Mouse (Mus musculus): ENCODE measurements around the gene Apoa1. TPM values are rescaled to one million over a fixed set of nuclear protein-coding genes. Genes with fewer than 3 reads are reported as not detected.

The Apoa1 gene
- polyA plus RNA-seq, 1 experiment from 2014 or later = 2.9 TPM

GRCm38 (mm10) chr9:46246752-46247324, 18.5 kb downstream of the Apoa1 start:
- Histone ChIP-seq H3K9me3 (ENCODE audit: control insufficient read depth, low read length) (no peaks in the 10 kb centered on the region), H3K36me3 (ENCODE audit: control insufficient read depth, insufficient read depth, low read length) (no peaks in the 10 kb centered on the region), H3K4me2 (ENCODE audit: low read depth, severe bottlenecking) (no peak overlapping the region), H3K4me1 (ENCODE audit: control insufficient read depth, insufficient read depth, low read length) (no peaks in the 10 kb centered on the region), H3K27ac (replicated peaks; ENCODE audit: low read depth, low read length) (no peak overlapping the region), H3K4me3 (ENCODE audit: low read depth, low read length) (no peak overlapping the region), H3K27me3 (ENCODE audit: control insufficient read depth, insufficient read depth, low read length) (no peaks in the 10 kb centered on the region), H3K9ac (ENCODE audit: low read length) (no peak overlapping the region)
- DNase-seq (ENCODE audit: low spot score) (peak; percentile 86), ATAC-seq (ENCODE audit: insufficient number of reproducible peaks, low FRiP score, low TSS enrichment, low read depth) (no peak)
- 22% methylated on average over 11 of the region's 11 CpGs for WGBS

GRCm38 (mm10) chr9:46256177-46256576, 27.8 kb downstream of the Apoa1 start:
- H3K9ac ChIP-seq (ENCODE audit: low read length) = no peak overlapping the region

GRCm38 (mm10) chr9:46256658-46257385, 28.4 kb downstream of the Apoa1 start:
- H3K9ac ChIP-seq (ENCODE audit: low read length) = no peak overlapping the region
- H3K27me3 ChIP-seq (ENCODE audit: control insufficient read depth, insufficient read depth, low read length) = no peaks in the 10 kb centered on the region
- H3K4me3 ChIP-seq (ENCODE audit: low read depth, low read length) = no peak overlapping the region
- DNase-seq (ENCODE audit: low spot score) = no peak
- 87% methylated on average over 10 of the region's 10 CpGs for WGBS
- no peak overlapping the region for H3K27ac ChIP-seq (replicated peaks; ENCODE audit: low read depth, low read length)
- H3K4me1 ChIP-seq (ENCODE audit: control insufficient read depth, insufficient read depth, low read length) = no peaks in the 10 kb centered on the region
- H3K9me3 ChIP-seq (ENCODE audit: control insufficient read depth, low read length) = no peaks in the 10 kb centered on the region
- no peaks in the 10 kb centered on the region for H3K36me3 ChIP-seq (ENCODE audit: control insufficient read depth, insufficient read depth, low read length)
- ATAC-seq (ENCODE audit: insufficient number of reproducible peaks, low FRiP score, low TSS enrichment, low read depth) = no peak
- no peak overlapping the region for H3K4me2 ChIP-seq (ENCODE audit: low read depth, severe bottlenecking)

More at GRCm38 (mm10) chr9:46256177-46256576, 27.8 kb downstream of the Apoa1 start:
- Histone ChIP-seq H3K27ac (replicated peaks; ENCODE audit: low read depth, low read length) (no peak overlapping the region), H3K4me3 (ENCODE audit: low read depth, low read length) (no peak overlapping the region), H3K4me2 (ENCODE audit: low read depth, severe bottlenecking) (no peak overlapping the region), H3K27me3 (ENCODE audit: control insufficient read depth, insufficient read depth, low read length) (no peaks in the 10 kb centered on the region), H3K9me3 (ENCODE audit: control insufficient read depth, low read length) (no peaks in the 10 kb centered on the region), H3K4me1 (ENCODE audit: control insufficient read depth, insufficient read depth, low read length) (no peaks in the 10 kb centered on the region), H3K36me3 (ENCODE audit: control insufficient read depth, insufficient read depth, low read length) (no peaks in the 10 kb centered on the region)
- DNase-seq (ENCODE audit: low spot score) (no peak), ATAC-seq (ENCODE audit: insufficient number of reproducible peaks, low FRiP score, low TSS enrichment, low read depth) (no peak)
- WGBS = 85% methylated on average over 7 of the region's 7 CpGs

GRCm38 (mm10) chr9:46257546-46257945, 29.2 kb downstream of the Apoa1 start:
- Histone ChIP-seq H3K36me3 (ENCODE audit: control insufficient read depth, insufficient read depth, low read length) (no peaks in the 10 kb centered on the region), H3K9me3 (ENCODE audit: control insufficient read depth, low read length) (no peaks in the 10 kb centered on the region), H3K4me3 (ENCODE audit: low read depth, low read length) (no peak overlapping the region), H3K9ac (ENCODE audit: low read length) (no peak overlapping the region), H3K27ac (replicated peaks; ENCODE audit: low read depth, low read length) (no peak overlapping the region), H3K4me2 (ENCODE audit: low read depth, severe bottlenecking) (no peak overlapping the region), H3K4me1 (ENCODE audit: control insufficient read depth, insufficient read depth, low read length) (no peaks in the 10 kb centered on the region), H3K27me3 (ENCODE audit: control insufficient read depth, insufficient read depth, low read length) (no peaks in the 10 kb centered on the region)
- ATAC-seq (ENCODE audit: insufficient number of reproducible peaks, low FRiP score, low TSS enrichment, low read depth) (no peak), DNase-seq (ENCODE audit: low spot score) (no peak)
- 92% methylated on average over 3 of the region's 3 CpGs for WGBS

- Histone ChIP-seq H3K36me3 (ENCODE audit: control insufficient read depth, insufficient read depth, low read length) (no peaks in the 10 kb centered on the region), H3K9ac (ENCODE audit: low read length) (no peak overlapping the region), H3K4me2 (ENCODE audit: low read depth, severe bottlenecking) (no peak overlapping the region), H3K4me1 (ENCODE audit: control insufficient read depth, insufficient read depth, low read length) (no peaks in the 10 kb centered on the region), H3K27ac (replicated peaks; ENCODE audit: low read depth, low read length) (no peak overlapping the region), H3K27me3 (ENCODE audit: control insufficient read depth, insufficient read depth, low read length) (no peaks in the 10 kb centered on the region), H3K9me3 (ENCODE audit: control insufficient read depth, low read length) (no peaks in the 10 kb centered on the region), H3K4me3 (ENCODE audit: low read depth, low read length) (no peak overlapping the region)
- DNase-seq (ENCODE audit: low spot score) (no peak), ATAC-seq (ENCODE audit: insufficient number of reproducible peaks, low FRiP score, low TSS enrichment, low read depth) (no peak)
- WGBS = 84% methylated on average over 6 of the region's 6 CpGs
Measured at GRCm38 (mm10) chr9:46259111-46259510, 30.7 kb downstream of the Apoa1 start.

GRCm38 (mm10) chr9:46261131-46261530, 32.8 kb downstream of the Apoa1 start:
- Histone ChIP-seq H3K4me2 (ENCODE audit: low read depth, severe bottlenecking) (no peak overlapping the region), H3K9me3 (ENCODE audit: control insufficient read depth, low read length) (no peaks in the 10 kb centered on the region), H3K4me3 (ENCODE audit: low read depth, low read length) (no peak overlapping the region), H3K27ac (replicated peaks; ENCODE audit: low read depth, low read length) (no peak overlapping the region), H3K27me3 (ENCODE audit: control insufficient read depth, insufficient read depth, low read length) (no peaks in the 10 kb centered on the region), H3K4me1 (ENCODE audit: control insufficient read depth, insufficient read depth, low read length) (no peaks in the 10 kb centered on the region), H3K36me3 (ENCODE audit: control insufficient read depth, insufficient read depth, low read length) (no peaks in the 10 kb centered on the region), H3K9ac (ENCODE audit: low read length) (no peak overlapping the region)
- 86% methylated on average over 7 of the region's 7 CpGs for WGBS
- ATAC-seq (ENCODE audit: insufficient number of reproducible peaks, low FRiP score, low TSS enrichment, low read depth) = no peak
- no peak for DNase-seq (ENCODE audit: low spot score)

GRCm38 (mm10) chr9:46268343-46268873, 40.0 kb downstream of the Apoa1 start, which contains the start of gene Apoa5:
TSS of gene Apoa5 (plus strand) at chr9:46268633.
- Histone ChIP-seq H3K4me3 (ENCODE audit: low read depth, low read length) (no peak within 1 kb of the TSS), H3K27me3 (ENCODE audit: control insufficient read depth, insufficient read depth, low read length) (peaks cover 4% of the 10 kb centered on the region; the same call in 1 of the 2 replicates), H3K9me3 (ENCODE audit: control insufficient read depth, low read length) (no peaks in the 10 kb centered on the region), H3K4me1 (ENCODE audit: control insufficient read depth, insufficient read depth, low read length) (0 out of 2 replicates have a peak, but pooled peaks cover 3% of the 10 kb centered on the region), H3K36me3 (ENCODE audit: control insufficient read depth, insufficient read depth, low read length) (no peaks in the 10 kb centered on the region), H3K4me2 (ENCODE audit: low read depth, severe bottlenecking) (no peak within 1 kb of the TSS), H3K9ac (ENCODE audit: low read length) (no peak within 1 kb of the TSS), H3K27ac (replicated peaks; ENCODE audit: low read depth, low read length) (no peak within 1 kb of the TSS)
- ATAC-seq (ENCODE audit: insufficient number of reproducible peaks, low FRiP score, low TSS enrichment, low read depth) (no peak), DNase-seq (ENCODE audit: low spot score) (no peak)
- WGBS = 60% methylated on average over 7 of the region's 7 CpGs

GRCm38 (mm10) chr9:46269125-46269524, 40.7 kb downstream of the Apoa1 start:
- H3K4me3 ChIP-seq (ENCODE audit: low read depth, low read length) = no peak overlapping the region
- ATAC-seq (ENCODE audit: insufficient number of reproducible peaks, low FRiP score, low TSS enrichment, low read depth) (no peak), DNase-seq (ENCODE audit: low spot score) (no peak)
- H3K27ac ChIP-seq (replicated peaks; ENCODE audit: low read depth, low read length) = no peak overlapping the region
- no peaks in the 10 kb centered on the region for H3K36me3 ChIP-seq (ENCODE audit: control insufficient read depth, insufficient read depth, low read length)
- H3K4me1 ChIP-seq (ENCODE audit: control insufficient read depth, insufficient read depth, low read length) = 0 out of 2 replicates have a peak, but pooled peaks cover 3% of the 10 kb centered on the region
- no peak overlapping the region for H3K4me2 ChIP-seq (ENCODE audit: low read depth, severe bottlenecking)
- no peaks in the 10 kb centered on the region for H3K9me3 ChIP-seq (ENCODE audit: control insufficient read depth, low read length)
- H3K27me3 ChIP-seq (ENCODE audit: control insufficient read depth, insufficient read depth, low read length) = peaks cover 4% of the 10 kb centered on the region; the same call in 1 of the 2 replicates
- 91% methylated on average over 5 of the region's 5 CpGs for WGBS
- no peak overlapping the region for H3K9ac ChIP-seq (ENCODE audit: low read length)

All from limb, embryonic 11.5 days (tissue).